Mouse (Mus musculus) midbrain, embryonic 12.5 days (tissue): Measurements from ENCODE around the gene Pigt. TPM values are rescaled to one million over a fixed set of nuclear protein-coding genes. Genes with fewer than 3 reads are reported as not detected.
A peak's percentile ranks its signal among the peaks of the same experiment; 100 is the strongest.

Experiments used
- ATAC-seq: fragments of 200-750 bp; cut with Nextera tagmentation; 2 replicates; pipeline ENCODE4 v1.8.0; 2017; ENCODE audit warnings: low read depth, moderate TSS enrichment, moderate library complexity; ENCODE audit not compliant: low FRiP score
- H3K27ac ChIP-seq: fragments of 300-500 bp; sonication (generic); replicated peaks from 2 replicates; pipeline ENCODE4 v1.5.1; 2016; ENCODE audit warnings: mild to moderate bottlenecking
- H3K27me3 ChIP-seq: fragments of 300-500 bp; sonication (generic); 2 replicates; pipeline ENCODE4 v1.6.1; 2016; ENCODE audit warnings: mild to moderate bottlenecking
- H3K36me3 ChIP-seq: fragments of 300-500 bp; sonication (generic); 2 replicates; pipeline ENCODE4 v1.6.1; 2016
- H3K4me1 ChIP-seq: fragments of 300-500 bp; sonication (generic); 2 replicates; pipeline ENCODE4 v1.6.1; 2016
- H3K4me2 ChIP-seq: fragments of 300-500 bp; sonication (generic); replicated peaks from 2 replicates; pipeline ENCODE4 v1.6.1; 2016; ENCODE audit warnings: mild to moderate bottlenecking, moderate library complexity
- H3K4me3 ChIP-seq: fragments of 300-500 bp; sonication (generic); 2 replicates; pipeline ENCODE4 v1.5.1; 2016; ENCODE audit warnings: mild to moderate bottlenecking
- H3K9ac ChIP-seq: fragments of 300-500 bp; sonication (generic); replicated peaks from 2 replicates; pipeline ENCODE4 v1.6.1; 2016; ENCODE audit warnings: mild to moderate bottlenecking, moderate library complexity
- H3K9me3 ChIP-seq: fragments of 300-500 bp; sonication (generic); 2 replicates; pipeline ENCODE4 v1.6.1; 2016; ENCODE audit warnings: mild to moderate bottlenecking
- WGBS: fragments of 180-500 bp; shearing (Covaris S2); methylation state at CpG from one replicate; pipeline ENCODE4 v1.1.7; 2016; 5-methylcytosine and 5-hydroxymethylcytosine counted together
- polyA plus RNA-seq: library from polyadenylated mRNA; unstranded; fragments of >200 nt; fragmentation: Nextera tagmentation; extraction: Ambion mirVana; gene quantifications from 2 replicates; pipeline ENCODE4 v1.2.1, GENCODE M21; 2016

Pigt gene
- polyA plus RNA-seq, 1 experiment from 2014 or later = 46.2 TPM

- WGBS = 3% methylated on average over 7 of the region's 7 CpGs
- H3K27me3 ChIP-seq = no peaks in the 10 kb centered on the region
- H3K4me3 ChIP-seq = no peak within 1 kb of the TSS
- peak within 1 kb of the TSS; percentile 29 for H3K4me2 ChIP-seq
- peaks cover 14% of the 10 kb centered on the region for H3K4me1 ChIP-seq
- H3K9me3 ChIP-seq = no peaks in the 10 kb centered on the region
- no peak for ATAC-seq
- H3K9ac ChIP-seq = peak within 1 kb of the TSS; percentile 34; the same call in 1 of the 2 replicates
- no peaks in the 10 kb centered on the region for H3K36me3 ChIP-seq
- no peak within 1 kb of the TSS for H3K27ac ChIP-seq
These were observed 40.4 kb upstream of the Pigt start, which contains the start of gene Sys1 for GRCm38 (mm10) chr2:164456864-164457300. Gene Sys1 (plus strand): TSS chr2:164456964.

- no peak for ATAC-seq
- H3K4me3 ChIP-seq = no peak overlapping the region
- H3K4me1 ChIP-seq = peaks cover 24% of the 10 kb centered on the region
- H3K36me3 ChIP-seq = 0 out of 2 replicates have a peak, but pooled peaks cover 4% of the 10 kb centered on the region
- H3K27me3 ChIP-seq = no peaks in the 10 kb centered on the region
- H3K4me2 ChIP-seq = no peak overlapping the region
- WGBS = 75% methylated on average over 7 of the region's 7 CpGs
- no peak overlapping the region for H3K9ac ChIP-seq
- no peak overlapping the region for H3K27ac ChIP-seq
- H3K9me3 ChIP-seq = no peaks in the 10 kb centered on the region
These were observed 39.4 kb upstream of the Pigt start for GRCm38 (mm10) chr2:164457942-164458341.

GRCm38 (mm10) chr2:164458535-164458934, 38.8 kb upstream of the Pigt start:
- H3K27me3 ChIP-seq = no peaks in the 10 kb centered on the region
- H3K36me3 ChIP-seq = 0 out of 2 replicates have a peak, but pooled peaks cover 4% of the 10 kb centered on the region
- ATAC-seq = no peak
- WGBS = 86% methylated on average over 8 of the region's 8 CpGs
- no peak overlapping the region for H3K9ac ChIP-seq
- no peak overlapping the region for H3K27ac ChIP-seq
- peaks cover 24% of the 10 kb centered on the region for H3K4me1 ChIP-seq
- H3K9me3 ChIP-seq = no peaks in the 10 kb centered on the region
- no peak overlapping the region for H3K4me3 ChIP-seq
- no peak overlapping the region for H3K4me2 ChIP-seq

- peak within 1 kb of the TSS; percentile 69 for H3K4me2 ChIP-seq
- H3K9me3 ChIP-seq = no peaks in the 10 kb centered on the region
- H3K4me1 ChIP-seq = peaks cover 24% of the 10 kb centered on the region
- under 1% methylated on average over 70 of the region's 79 CpGs for WGBS
- peak; percentile 98 for ATAC-seq
- H3K4me3 ChIP-seq = peak within 1 kb of the TSS; percentile 71
- H3K27me3 ChIP-seq = no peaks in the 10 kb centered on the region
- peak within 1 kb of the TSS; percentile 75 for H3K9ac ChIP-seq
- peaks cover 25% of the 10 kb centered on the region for H3K36me3 ChIP-seq
- H3K27ac ChIP-seq = peak within 1 kb of the TSS; percentile 87
These were observed 36.4 kb upstream of the Pigt start, which contains the start of gene Gm20458 for GRCm38 (mm10) chr2:164460745-164461551. Gene Gm20458 (plus strand): TSS chr2:164460967.

GRCm38 (mm10) chr2:164465161-164465560, 32.2 kb upstream of the Pigt start:
- Histone ChIP-seq H3K27me3 (no peaks in the 10 kb centered on the region), H3K36me3 (peaks cover 42% of the 10 kb centered on the region), H3K4me1 (peaks cover 14% of the 10 kb centered on the region), H3K9me3 (no peaks in the 10 kb centered on the region), H3K4me2 (no peak overlapping the region), H3K4me3 (no peak overlapping the region), H3K27ac (no peak overlapping the region), H3K9ac (no peak overlapping the region)
- ATAC-seq = no peak

- H3K36me3 ChIP-seq = peaks cover 42% of the 10 kb centered on the region
- H3K27me3 ChIP-seq = no peaks in the 10 kb centered on the region
- H3K4me2 ChIP-seq = no peak overlapping the region
- H3K4me1 ChIP-seq = peaks cover 11% of the 10 kb centered on the region
- H3K9me3 ChIP-seq = no peaks in the 10 kb centered on the region
- ATAC-seq = no peak
- H3K27ac ChIP-seq = no peak overlapping the region
- H3K4me3 ChIP-seq = no peak overlapping the region
- 88% methylated on average over 5 of the region's 5 CpGs for WGBS
- no peak overlapping the region for H3K9ac ChIP-seq
These were observed 30.5 kb upstream of the Pigt start for GRCm38 (mm10) chr2:164466787-164467186.

- Histone ChIP-seq H3K9me3 (no peaks in the 10 kb centered on the region), H3K4me3 (no peak overlapping the region), H3K27me3 (no peaks in the 10 kb centered on the region), H3K4me1 (no peaks in the 10 kb centered on the region), H3K27ac (no peak overlapping the region), H3K36me3 (peaks cover 33% of the 10 kb centered on the region), H3K9ac (no peak overlapping the region), H3K4me2 (no peak overlapping the region)
- WGBS = 30% methylated on average over 10 of the region's 10 CpGs
- ATAC-seq = no peak
These were observed 27.1 kb upstream of the Pigt start for GRCm38 (mm10) chr2:164470254-164470653.

GRCm38 (mm10) chr2:164473624-164474023, 23.7 kb upstream of the Pigt start, which contains the start of gene Trp53tg5:
Gene Trp53tg5 (minus strand): TSS chr2:164473724.
- 89% methylated on average over 6 of the region's 6 CpGs for WGBS
- no peak for ATAC-seq

GRCm38 (mm10) chr2:164485681-164486257, 11.6 kb upstream of the Pigt start, which contains the start of gene Dbndd2:
Gene Dbndd2 (plus strand): TSS chr2:164486106.
- ATAC-seq = peak; percentile 41; the same call in 1 of the 2 replicates
- Histone ChIP-seq H3K36me3 (peaks cover 7% of the 10 kb centered on the region; the same call in 1 of the 2 replicates), H3K4me3 (peak within 1 kb of the TSS; percentile 76), H3K27me3 (peaks cover 53% of the 10 kb centered on the region), H3K9ac (peak within 1 kb of the TSS; percentile 64), H3K4me2 (peak within 1 kb of the TSS; percentile 100), H3K27ac (no peak within 1 kb of the TSS), H3K4me1 (peaks cover 18% of the 10 kb centered on the region), H3K9me3 (no peaks in the 10 kb centered on the region)
- WGBS = 2% methylated on average over 26 of the region's 26 CpGs

More at GRCm38 (mm10) chr2:164473624-164474023, 23.7 kb upstream of the Pigt start, which contains the start of gene Trp53tg5:
- Histone ChIP-seq H3K4me1 (no peaks in the 10 kb centered on the region), H3K4me2 (no peak within 1 kb of the TSS), H3K9ac (no peak within 1 kb of the TSS), H3K27me3 (no peaks in the 10 kb centered on the region), H3K4me3 (no peak within 1 kb of the TSS), H3K27ac (no peak within 1 kb of the TSS), H3K9me3 (no peaks in the 10 kb centered on the region), H3K36me3 (peaks cover 25% of the 10 kb centered on the region; the same call in 1 of the 2 replicates)

GRCm38 (mm10) chr2:164486258-164487114, 10.8 kb upstream of the Pigt start:
- H3K9me3 ChIP-seq = no peaks in the 10 kb centered on the region
- peak; percentile 49 for ATAC-seq
- H3K4me3 ChIP-seq = peak overlapping the region; percentile 76
- H3K27me3 ChIP-seq = peaks cover 53% of the 10 kb centered on the region
- no peak overlapping the region for H3K27ac ChIP-seq
- under 1% methylated on average over 83 of the region's 90 CpGs for WGBS
- peaks cover 7% of the 10 kb centered on the region; the same call in 1 of the 2 replicates for H3K36me3 ChIP-seq
- peak overlapping the region; percentile 64 for H3K9ac ChIP-seq
- peaks cover 18% of the 10 kb centered on the region for H3K4me1 ChIP-seq
- H3K4me2 ChIP-seq = peak overlapping the region; percentile 100

- Histone ChIP-seq H3K36me3 (peaks cover 7% of the 10 kb centered on the region; the same call in 1 of the 2 replicates), H3K27me3 (peaks cover 53% of the 10 kb centered on the region), H3K4me2 (peak overlapping the region; percentile 100), H3K4me1 (peaks cover 18% of the 10 kb centered on the region), H3K9ac (peak overlapping the region; percentile 64), H3K9me3 (no peaks in the 10 kb centered on the region), H3K4me3 (peak overlapping the region; percentile 76), H3K27ac (no peak overlapping the region)
- ATAC-seq = 0 out of 2 replicates have a peak, but pooled peaks have one; percentile 19
- 12% methylated on average over 11 of the region's 11 CpGs for WGBS
These were observed 10.2 kb upstream of the Pigt start for GRCm38 (mm10) chr2:164487115-164487527.
